Mouse (Mus musculus) intestine, embryonic 15.5 days (tissue): Measurements from ENCODE around the gene Cfap77. TPM values are rescaled to one million over a fixed set of nuclear protein-coding genes. Genes with fewer than 3 reads are reported as not detected.
A peak's percentile ranks its signal among the peaks of the same experiment; 100 is the strongest.

Experiments
- ATAC-seq: fragments of 200-750 bp; cut with Nextera tagmentation; 2 replicates; pipeline ENCODE4 v1.8.0; 2017; ENCODE audit warnings: moderate TSS enrichment, moderate library complexity
- H3K27ac ChIP-seq: fragments of 300-500 bp; sonication (generic); 2 replicates; pipeline ENCODE4 v1.5.1; 2015; ENCODE audit warnings: mild to moderate bottlenecking, inconsistent platforms
- H3K27me3 ChIP-seq: fragments of 300-500 bp; sonication (generic); replicated peaks from 2 replicates; pipeline ENCODE4 v1.6.1; 2015; ENCODE audit warnings: inconsistent platforms
- H3K36me3 ChIP-seq: fragments of 300-500 bp; sonication (generic); 2 replicates; pipeline ENCODE4 v1.6.1; 2015; ENCODE audit warnings: inconsistent platforms
- H3K4me1 ChIP-seq: fragments of 300-500 bp; sonication (generic); replicated peaks from 2 replicates; pipeline ENCODE4 v1.6.1; 2015; ENCODE audit warnings: inconsistent platforms
- H3K4me2 ChIP-seq: fragments of 300-500 bp; sonication (generic); replicated peaks from 2 replicates; pipeline ENCODE4 v1.6.1; 2015; ENCODE audit warnings: mild to moderate bottlenecking, inconsistent platforms
- H3K4me3 ChIP-seq: fragments of 300-500 bp; sonication (generic); replicated peaks from 2 replicates; pipeline ENCODE4 v1.5.1; 2015; ENCODE audit warnings: inconsistent platforms
- H3K9ac ChIP-seq: fragments of 300-500 bp; sonication (generic); 2 replicates; pipeline ENCODE4 v1.6.1; 2015; ENCODE audit warnings: inconsistent platforms
- H3K9me3 ChIP-seq: fragments of 300-500 bp; sonication (generic); 2 replicates; pipeline ENCODE4 v1.6.1; 2016; ENCODE audit warnings: inconsistent platforms
- WGBS: fragments of 180-500 bp; shearing (Covaris S2); methylation state at CpG from one replicate; pipeline ENCODE4 v1.1.7; 2015; 5-methylcytosine and 5-hydroxymethylcytosine counted together
- polyA plus RNA-seq: library from polyadenylated mRNA; unstranded; fragments of >200 nt; fragmentation: Nextera tagmentation; extraction: Ambion mirVana; gene quantifications from 2 replicates; pipeline ENCODE4 v1.2.1, GENCODE M21; 2015

Gene Cfap77
- polyA plus RNA-seq, 1 experiment from 2014 or later, result 0.25 TPM

- ATAC-seq, result no peak
- no peak overlapping the region for H3K27ac ChIP-seq
- no peaks in the 10 kb centered on the region for H3K9me3 ChIP-seq
- no peaks in the 10 kb centered on the region for H3K4me1 ChIP-seq
- 50% methylated on average over 27 of the region's 27 CpGs for whole genome bisulfite sequencing
- H3K4me3 ChIP-seq, result no peak overlapping the region
- H3K9ac ChIP-seq, result no peak overlapping the region
- H3K27me3 ChIP-seq, result no peaks in the 10 kb centered on the region; the same call in 1 of the 2 replicates
- peak overlapping the region; percentile 33 for H3K4me2 ChIP-seq
- no peaks in the 10 kb centered on the region for H3K36me3 ChIP-seq
These were observed 38.0 kb downstream of the Cfap77 start for GRCm38 (mm10) chr2:29016599-29017587.

- no peak overlapping the region for H3K4me2 ChIP-seq
- no peak overlapping the region for H3K9ac ChIP-seq
- WGBS, result 79% methylated on average over 5 of the region's 5 CpGs
- ATAC-seq, result no peak
- H3K36me3 ChIP-seq, result no peaks in the 10 kb centered on the region
- no peaks in the 10 kb centered on the region for H3K4me1 ChIP-seq
- no peaks in the 10 kb centered on the region for H3K9me3 ChIP-seq
- H3K27ac ChIP-seq, result no peak overlapping the region
- no peak overlapping the region for H3K4me3 ChIP-seq
- no peaks in the 10 kb centered on the region for H3K27me3 ChIP-seq
These were observed 42.3 kb downstream of the Cfap77 start for GRCm38 (mm10) chr2:29012523-29012922.

- 71% methylated on average over 6 of the region's 6 CpGs for WGBS
- no peak overlapping the region for H3K4me2 ChIP-seq
- H3K4me3 ChIP-seq, result no peak overlapping the region
- H3K36me3 ChIP-seq, result no peaks in the 10 kb centered on the region
- no peaks in the 10 kb centered on the region for H3K27me3 ChIP-seq
- ATAC-seq, result no peak
- no peak overlapping the region for H3K9ac ChIP-seq
- H3K27ac ChIP-seq, result no peak overlapping the region
- H3K4me1 ChIP-seq, result no peaks in the 10 kb centered on the region
- H3K9me3 ChIP-seq, result no peaks in the 10 kb centered on the region
These were observed 47.2 kb downstream of the Cfap77 start for GRCm38 (mm10) chr2:29007656-29008055.

- whole genome bisulfite sequencing, result 78% methylated on average over 13 of the region's 13 CpGs
- Histone ChIP-seq H3K4me3 (no peak overlapping the region), H3K27ac (no peak overlapping the region), H3K4me2 (no peak overlapping the region), H3K27me3 (no peaks in the 10 kb centered on the region), H3K36me3 (no peaks in the 10 kb centered on the region), H3K4me1 (no peaks in the 10 kb centered on the region), H3K9me3 (no peaks in the 10 kb centered on the region), H3K9ac (no peak overlapping the region)
- no peak for ATAC-seq
These were observed 48.3 kb downstream of the Cfap77 start for GRCm38 (mm10) chr2:29006455-29007034.

GRCm38 (mm10) chr2:29004037-29004436 lies 50.8 kb downstream of the Cfap77 start:
- Histone ChIP-seq H3K27me3 (no peaks in the 10 kb centered on the region), H3K9ac (no peak overlapping the region)
- WGBS, result 55% methylated on average over 9 of the region's 9 CpGs

GRCm38 (mm10) chr2:28998246-28998645 lies 56.6 kb downstream of the Cfap77 start:
- H3K9ac ChIP-seq, result no peak overlapping the region
- ATAC-seq, result no peak
- no peaks in the 10 kb centered on the region for H3K9me3 ChIP-seq
- 59% methylated on average over 5 of the region's 5 CpGs for WGBS
- H3K36me3 ChIP-seq, result no peaks in the 10 kb centered on the region
- H3K4me3 ChIP-seq, result no peak overlapping the region
- H3K4me2 ChIP-seq, result no peak overlapping the region
- H3K27me3 ChIP-seq, result no peaks in the 10 kb centered on the region
- H3K4me1 ChIP-seq, result no peaks in the 10 kb centered on the region
- H3K27ac ChIP-seq, result no peak overlapping the region

More at GRCm38 (mm10) chr2:29004037-29004436, 50.8 kb downstream of the Cfap77 start:
- Histone ChIP-seq H3K4me1 (no peaks in the 10 kb centered on the region), H3K27ac (no peak overlapping the region), H3K4me2 (no peak overlapping the region), H3K4me3 (no peak overlapping the region), H3K9me3 (no peaks in the 10 kb centered on the region), H3K36me3 (no peaks in the 10 kb centered on the region)
- no peak for ATAC-seq

GRCm38 (mm10) chr2:28997161-28997834 lies 57.6 kb downstream of the Cfap77 start:
- no peak for ATAC-seq
- Histone ChIP-seq H3K27me3 (no peaks in the 10 kb centered on the region), H3K9ac (no peak overlapping the region), H3K36me3 (no peaks in the 10 kb centered on the region), H3K9me3 (no peaks in the 10 kb centered on the region), H3K27ac (no peak overlapping the region), H3K4me1 (no peaks in the 10 kb centered on the region), H3K4me3 (no peak overlapping the region), H3K4me2 (no peak overlapping the region)
- WGBS, result 67% methylated on average over 14 of the region's 14 CpGs

- H3K9ac ChIP-seq, result no peak overlapping the region
- no peaks in the 10 kb centered on the region for H3K9me3 ChIP-seq
- H3K4me2 ChIP-seq, result no peak overlapping the region
- H3K36me3 ChIP-seq, result no peaks in the 10 kb centered on the region
- no peak overlapping the region for H3K4me3 ChIP-seq
- H3K27me3 ChIP-seq, result no peaks in the 10 kb centered on the region
- 71% methylated on average over 4 of the region's 4 CpGs for WGBS
- no peaks in the 10 kb centered on the region for H3K4me1 ChIP-seq
- H3K27ac ChIP-seq, result no peak overlapping the region
- no peak for ATAC-seq
These were observed 59.4 kb downstream of the Cfap77 start for GRCm38 (mm10) chr2:28995436-28995835.

GRCm38 (mm10) chr2:28994014-28994413 lies 60.9 kb downstream of the Cfap77 start:
- WGBS, result 75% methylated on average over 12 of the region's 12 CpGs
- ATAC-seq, result no peak
- H3K36me3 ChIP-seq, result no peaks in the 10 kb centered on the region

GRCm38 (mm10) chr2:28988781-28989180 lies 66.1 kb downstream of the Cfap77 start:
- Histone ChIP-seq H3K4me1 (no peaks in the 10 kb centered on the region), H3K36me3 (no peaks in the 10 kb centered on the region), H3K9me3 (no peaks in the 10 kb centered on the region), H3K27ac (no peak overlapping the region), H3K9ac (no peak overlapping the region), H3K4me3 (no peak overlapping the region), H3K27me3 (no peaks in the 10 kb centered on the region), H3K4me2 (no peak overlapping the region)
- 94% methylated on average over 3 of the region's 3 CpGs for WGBS
- no peak for ATAC-seq

More at GRCm38 (mm10) chr2:28994014-28994413, 60.9 kb downstream of the Cfap77 start:
- no peak overlapping the region for H3K9ac ChIP-seq
- H3K9me3 ChIP-seq, result no peaks in the 10 kb centered on the region
- no peak overlapping the region for H3K4me3 ChIP-seq
- no peaks in the 10 kb centered on the region for H3K4me1 ChIP-seq
- no peaks in the 10 kb centered on the region for H3K27me3 ChIP-seq
- H3K4me2 ChIP-seq, result no peak overlapping the region
- no peak overlapping the region for H3K27ac ChIP-seq

- H3K4me1 ChIP-seq, result no peaks in the 10 kb centered on the region
- no peak overlapping the region for H3K4me3 ChIP-seq
- H3K36me3 ChIP-seq, result no peaks in the 10 kb centered on the region
- no peaks in the 10 kb centered on the region for H3K9me3 ChIP-seq
- no peak for ATAC-seq
- H3K4me2 ChIP-seq, result no peak overlapping the region
- H3K27ac ChIP-seq, result no peak overlapping the region
- 62% methylated on average over 20 of the region's 20 CpGs for WGBS
- H3K27me3 ChIP-seq, result no peaks in the 10 kb centered on the region
- no peak overlapping the region for H3K9ac ChIP-seq
These were observed 74.6 kb downstream of the Cfap77 start for GRCm38 (mm10) chr2:28980080-28980910.
